Mouse (Mus musculus): Measurements from ENCODE around the gene Mmp19. TPM values are rescaled to one million over a fixed set of nuclear protein-coding genes. Genes with fewer than 3 reads are reported as not detected.
A peak's percentile ranks its signal among the peaks of the same experiment; 100 is the strongest.

Gene Mmp19
- polyA plus RNA-seq, 1 experiment from 2014 or later: 0.72 TPM

DNA sequence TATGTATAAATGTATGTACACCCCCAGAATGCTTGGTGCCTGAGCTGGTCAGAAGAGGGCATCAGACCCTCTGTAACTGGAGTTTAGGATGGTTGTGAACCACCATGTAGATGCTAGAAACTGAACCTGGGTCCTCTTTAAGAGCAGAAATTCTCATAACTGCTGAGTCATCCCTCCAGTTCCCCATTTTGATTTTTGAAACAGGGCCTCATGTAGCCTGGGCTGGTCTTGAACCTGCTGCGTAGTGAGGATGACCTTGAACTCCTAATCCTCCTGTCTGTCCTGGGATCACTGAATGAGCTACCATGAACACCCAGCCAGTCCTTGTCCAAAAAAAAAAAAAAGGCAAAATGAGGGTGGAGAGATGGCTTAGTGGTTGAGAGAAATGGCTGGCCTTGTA is 2.5 kb downstream of the Mmp19 start:
- Histone ChIP-seq H3K27ac (ENCODE audit: low read depth) (no peak overlapping the region), H3K27me3 (replicated peaks; ENCODE audit: control insufficient read depth, insufficient read depth, low read length) (no peaks in the 10 kb centered on the region), H3K4me1 (replicated peaks; ENCODE audit: control insufficient read depth, insufficient read depth, low read length) (no peaks in the 10 kb centered on the region), H3K4me2 (ENCODE audit: low read length) (no peak overlapping the region), H3K9me3 (ENCODE audit: control insufficient read depth, low read length) (no peaks in the 10 kb centered on the region), H3K9ac (ENCODE audit: low read length) (no peak overlapping the region), H3K4me3 (ENCODE audit: low read depth, low read length) (no peak overlapping the region), H3K36me3 (ENCODE audit: control insufficient read depth, insufficient read depth, low read length) (no peaks in the 10 kb centered on the region)
- no peak for DNase-seq (ENCODE audit: low spot score)
- 88% methylated on average over 1 of the region's 1 CpGs for WGBS
- no peak for ATAC-seq (replicated peaks; ENCODE audit: low FRiP score, low TSS enrichment, low read depth)

GRCm38 (mm10) chr10:128794391-128794790 is 3.7 kb downstream of the Mmp19 start:
- H3K9ac ChIP-seq (ENCODE audit: low read length): no peak overlapping the region
- no peak overlapping the region for H3K4me3 ChIP-seq (ENCODE audit: low read depth, low read length)
- H3K27ac ChIP-seq (ENCODE audit: low read depth): no peak overlapping the region
- no peak overlapping the region for H3K4me2 ChIP-seq (ENCODE audit: low read length)
- ATAC-seq (replicated peaks; ENCODE audit: low FRiP score, low TSS enrichment, low read depth) (no peak), DNase-seq (ENCODE audit: low spot score) (no peak)
- 94% methylated on average over 5 of the region's 5 CpGs for WGBS
- no peaks in the 10 kb centered on the region for H3K9me3 ChIP-seq (ENCODE audit: control insufficient read depth, low read length)
- H3K36me3 ChIP-seq (ENCODE audit: control insufficient read depth, insufficient read depth, low read length): 0 out of 2 replicates have a peak, but pooled peaks cover 5% of the 10 kb centered on the region
- H3K4me1 ChIP-seq (replicated peaks; ENCODE audit: control insufficient read depth, insufficient read depth, low read length): no peaks in the 10 kb centered on the region
- no peaks in the 10 kb centered on the region for H3K27me3 ChIP-seq (replicated peaks; ENCODE audit: control insufficient read depth, insufficient read depth, low read length)

- DNase-seq (ENCODE audit: low spot score) (no peak), ATAC-seq (replicated peaks; ENCODE audit: low FRiP score, low TSS enrichment, low read depth) (no peak; the same call in 1 of the 2 replicates)
- Histone ChIP-seq H3K4me2 (ENCODE audit: low read length) (no peak overlapping the region), H3K27ac (ENCODE audit: low read depth) (no peak overlapping the region), H3K9me3 (ENCODE audit: control insufficient read depth, low read length) (no peaks in the 10 kb centered on the region), H3K9ac (ENCODE audit: low read length) (no peak overlapping the region), H3K4me1 (replicated peaks; ENCODE audit: control insufficient read depth, insufficient read depth, low read length) (no peaks in the 10 kb centered on the region), H3K27me3 (replicated peaks; ENCODE audit: control insufficient read depth, insufficient read depth, low read length) (no peaks in the 10 kb centered on the region), H3K36me3 (ENCODE audit: control insufficient read depth, insufficient read depth, low read length) (peaks cover 16% of the 10 kb centered on the region; the same call in 1 of the 2 replicates), H3K4me3 (ENCODE audit: low read depth, low read length) (no peak overlapping the region)
- WGBS: 94% methylated on average over 3 of the region's 3 CpGs
These were observed 4.9 kb downstream of the Mmp19 start for GRCm38 (mm10) chr10:128795581-128795980.

DNA sequence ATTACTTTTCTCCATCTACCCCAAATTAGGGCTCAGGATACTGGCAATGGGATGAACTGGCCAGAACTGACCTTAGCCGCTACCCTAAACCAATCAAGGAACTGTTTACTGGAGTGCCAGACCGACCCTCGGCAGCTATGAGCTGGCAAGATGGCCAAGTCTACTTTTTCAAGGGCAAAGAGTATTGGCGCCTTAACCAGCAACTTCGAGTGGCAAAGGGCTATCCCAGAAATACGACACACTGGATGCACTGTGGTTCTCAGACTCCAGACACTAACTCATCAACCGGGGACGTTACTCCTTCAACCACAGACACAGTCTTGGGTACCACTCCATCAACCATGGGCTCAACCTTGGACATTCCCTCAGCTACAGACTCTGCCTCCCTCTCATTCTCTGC is 8.0 kb downstream of the Mmp19 start:
- Histone ChIP-seq H3K4me3 (ENCODE audit: low read depth, low read length) (no peak overlapping the region), H3K4me2 (ENCODE audit: low read length) (no peak overlapping the region), H3K9ac (ENCODE audit: low read length) (no peak overlapping the region), H3K27me3 (replicated peaks; ENCODE audit: control insufficient read depth, insufficient read depth, low read length) (no peaks in the 10 kb centered on the region), H3K9me3 (ENCODE audit: control insufficient read depth, low read length) (no peaks in the 10 kb centered on the region), H3K4me1 (replicated peaks; ENCODE audit: control insufficient read depth, insufficient read depth, low read length) (peaks cover 10% of the 10 kb centered on the region), H3K27ac (ENCODE audit: low read depth) (no peak overlapping the region), H3K36me3 (ENCODE audit: control insufficient read depth, insufficient read depth, low read length) (peaks cover 31% of the 10 kb centered on the region)
- DNase-seq (ENCODE audit: low spot score) (no peak), ATAC-seq (replicated peaks; ENCODE audit: low FRiP score, low TSS enrichment, low read depth) (no peak)
- WGBS: 93% methylated on average over 8 of the region's 8 CpGs

DNA sequence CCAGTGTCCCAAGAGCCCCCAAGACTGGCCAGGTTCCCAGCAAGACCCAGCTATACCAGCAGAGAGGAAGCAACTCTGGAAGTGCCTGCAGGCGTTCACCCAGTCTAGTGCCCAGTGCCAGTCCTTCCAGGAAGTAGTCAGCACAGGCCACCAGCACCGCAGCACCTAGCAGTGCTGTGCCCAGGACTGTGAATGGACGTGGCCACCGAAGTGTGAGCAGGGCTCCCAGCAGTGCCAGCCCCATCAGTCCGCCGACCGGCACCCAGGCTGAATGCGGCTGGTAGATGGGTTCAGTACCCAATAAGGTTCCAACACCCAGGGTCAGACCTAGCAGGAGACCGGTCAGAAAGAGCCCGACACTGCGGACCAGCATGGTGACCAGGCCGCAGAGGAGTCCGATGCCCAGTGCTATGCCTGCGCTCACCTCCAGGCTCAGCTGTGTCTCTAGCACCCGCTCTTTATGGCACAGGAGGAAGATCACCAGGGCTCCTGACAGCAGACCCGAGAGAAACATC is 11.3 kb downstream of the Mmp19 start:
- H3K27ac ChIP-seq (ENCODE audit: low read depth): no peak overlapping the region
- H3K4me3 ChIP-seq (ENCODE audit: low read depth, low read length): no peak overlapping the region
- no peak overlapping the region for H3K9ac ChIP-seq (ENCODE audit: low read length)
- H3K27me3 ChIP-seq (replicated peaks; ENCODE audit: control insufficient read depth, insufficient read depth, low read length): no peaks in the 10 kb centered on the region
- ATAC-seq (replicated peaks; ENCODE audit: low FRiP score, low TSS enrichment, low read depth): no peak
- H3K4me1 ChIP-seq (replicated peaks; ENCODE audit: control insufficient read depth, insufficient read depth, low read length): peaks cover 20% of the 10 kb centered on the region
- peak; percentile 33 for DNase-seq (ENCODE audit: low spot score)
- peaks cover 31% of the 10 kb centered on the region for H3K36me3 ChIP-seq (ENCODE audit: control insufficient read depth, insufficient read depth, low read length)
- H3K4me2 ChIP-seq (ENCODE audit: low read length): no peak overlapping the region
- H3K9me3 ChIP-seq (ENCODE audit: control insufficient read depth, low read length): no peaks in the 10 kb centered on the region
- WGBS: 89% methylated on average over 16 of the region's 16 CpGs

- Histone ChIP-seq H3K4me1 (replicated peaks; ENCODE audit: control insufficient read depth, insufficient read depth, low read length) (peaks cover 28% of the 10 kb centered on the region), H3K9ac (ENCODE audit: low read length) (peak overlapping the region; percentile 72), H3K36me3 (ENCODE audit: control insufficient read depth, insufficient read depth, low read length) (peaks cover 36% of the 10 kb centered on the region), H3K4me2 (ENCODE audit: low read length) (peak overlapping the region; percentile 85), H3K4me3 (ENCODE audit: low read depth, low read length) (peak overlapping the region; percentile 58), H3K9me3 (ENCODE audit: control insufficient read depth, low read length) (no peaks in the 10 kb centered on the region), H3K27me3 (replicated peaks; ENCODE audit: control insufficient read depth, insufficient read depth, low read length) (no peaks in the 10 kb centered on the region), H3K27ac (ENCODE audit: low read depth) (peak overlapping the region; percentile 92; the same call in 1 of the 2 replicates)
- DNase-seq (ENCODE audit: low spot score) (peak; percentile 12), ATAC-seq (replicated peaks; ENCODE audit: low FRiP score, low TSS enrichment, low read depth) (no peak)
- 64% methylated on average over 4 of the region's 4 CpGs for WGBS
These were observed 12.2 kb downstream of the Mmp19 start for GRCm38 (mm10) chr10:128802956-128803355.

DNA sequence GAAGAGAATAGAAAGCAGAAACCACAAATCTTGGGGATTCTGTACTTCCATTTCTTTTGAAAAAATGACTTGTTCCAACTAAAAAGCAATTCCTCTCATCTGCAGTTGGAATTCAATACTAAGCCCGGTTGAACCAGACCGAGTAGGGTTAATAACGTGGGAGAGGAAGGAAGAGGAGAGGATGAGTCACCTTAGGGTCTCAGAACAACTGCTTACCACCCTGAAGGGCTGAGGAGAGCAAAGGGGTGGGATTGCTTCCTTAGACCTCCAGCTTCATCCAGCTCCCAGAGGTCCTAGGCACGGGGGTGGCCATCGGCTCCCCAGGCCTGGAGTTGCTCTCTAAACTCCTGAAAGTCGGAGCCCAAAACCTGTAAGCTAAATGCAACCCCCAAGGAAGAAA is 12.7 kb downstream of the Mmp19 start:
- Histone ChIP-seq H3K27ac (ENCODE audit: low read depth) (peak overlapping the region; percentile 92), H3K27me3 (replicated peaks; ENCODE audit: control insufficient read depth, insufficient read depth, low read length) (no peaks in the 10 kb centered on the region), H3K9ac (ENCODE audit: low read length) (peak overlapping the region; percentile 72), H3K4me3 (ENCODE audit: low read depth, low read length) (peak overlapping the region; percentile 58), H3K4me2 (ENCODE audit: low read length) (peak overlapping the region; percentile 85), H3K4me1 (replicated peaks; ENCODE audit: control insufficient read depth, insufficient read depth, low read length) (peaks cover 30% of the 10 kb centered on the region), H3K36me3 (ENCODE audit: control insufficient read depth, insufficient read depth, low read length) (peaks cover 36% of the 10 kb centered on the region), H3K9me3 (ENCODE audit: control insufficient read depth, low read length) (no peaks in the 10 kb centered on the region)
- WGBS: 7% methylated on average over 6 of the region's 6 CpGs
- no peak for ATAC-seq (replicated peaks; ENCODE audit: low FRiP score, low TSS enrichment, low read depth)
- no peak for DNase-seq (ENCODE audit: low spot score)

DNA sequence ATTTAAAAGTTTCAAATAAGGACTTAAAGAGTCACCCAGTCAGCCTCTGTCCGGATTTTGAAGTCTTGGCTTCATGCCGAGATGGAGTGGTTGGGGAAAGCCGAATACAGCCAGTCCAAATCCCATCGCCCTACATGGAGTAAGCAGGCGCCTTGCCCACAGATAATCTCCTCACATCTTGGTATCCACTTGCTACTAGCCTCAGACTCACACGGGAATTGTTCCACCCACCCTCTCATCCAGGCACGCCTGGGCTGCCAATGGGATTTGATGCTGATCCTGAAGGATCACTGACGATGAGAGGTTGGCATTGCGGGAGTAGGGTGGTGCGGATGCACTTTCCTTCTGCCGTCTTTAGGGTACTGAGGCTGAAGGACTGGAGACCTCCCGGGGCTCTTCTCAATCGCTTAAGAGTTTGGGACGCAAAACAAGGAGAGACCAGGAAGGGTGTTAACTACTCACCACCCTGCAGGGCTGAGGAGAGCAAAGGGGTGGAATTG is 13.1 kb downstream of the Mmp19 start, which contains the start of gene Dnajc14:
Gene Dnajc14, plus strand, starts transcription at position 292 of the 500 bp plus-strand sequence.
- no peaks in the 10 kb centered on the region for H3K27me3 ChIP-seq (replicated peaks; ENCODE audit: control insufficient read depth, insufficient read depth, low read length)
- peak within 1 kb of the TSS; percentile 85 for H3K4me2 ChIP-seq (ENCODE audit: low read length)
- DNase-seq (ENCODE audit: low spot score): peak; percentile 83
- peak; percentile 16; the same call in 1 of the 2 replicates for ATAC-seq (replicated peaks; ENCODE audit: low FRiP score, low TSS enrichment, low read depth)
- peaks cover 34% of the 10 kb centered on the region for H3K4me1 ChIP-seq (replicated peaks; ENCODE audit: control insufficient read depth, insufficient read depth, low read length)
- peak within 1 kb of the TSS; percentile 58 for H3K4me3 ChIP-seq (ENCODE audit: low read depth, low read length)
- peaks cover 39% of the 10 kb centered on the region for H3K36me3 ChIP-seq (ENCODE audit: control insufficient read depth, insufficient read depth, low read length)
- under 1% methylated on average over 14 of the region's 14 CpGs for WGBS
- H3K27ac ChIP-seq (ENCODE audit: low read depth): peak within 1 kb of the TSS; percentile 92
- H3K9ac ChIP-seq (ENCODE audit: low read length): peak within 1 kb of the TSS; percentile 72
- no peaks in the 10 kb centered on the region for H3K9me3 ChIP-seq (ENCODE audit: control insufficient read depth, low read length)

Measured in intestine, embryonic 14.5 days (tissue).